Mouse (Mus musculus) 3134 (cell line): Measurements from ENCODE around the gene Rlbp1.

Source experiments
- DNase-seq: peaks from one replicate; pipeline ENCODE4 v3.0.0-alpha.2; 2011; ENCODE audit warnings: low spot score; ENCODE audit not compliant: insufficient read length; ENCODE audit errors: extremely low read depth

The Rlbp1 gene

GRCm38 (mm10) chr7:79376516-79377275 lies 10.2 kb downstream of the Rlbp1 start:
- no peak for DNase-seq

GRCm38 (mm10) chr7:79375594-79375993 lies 11.3 kb downstream of the Rlbp1 start:
- no peak for DNase-seq

DNA sequence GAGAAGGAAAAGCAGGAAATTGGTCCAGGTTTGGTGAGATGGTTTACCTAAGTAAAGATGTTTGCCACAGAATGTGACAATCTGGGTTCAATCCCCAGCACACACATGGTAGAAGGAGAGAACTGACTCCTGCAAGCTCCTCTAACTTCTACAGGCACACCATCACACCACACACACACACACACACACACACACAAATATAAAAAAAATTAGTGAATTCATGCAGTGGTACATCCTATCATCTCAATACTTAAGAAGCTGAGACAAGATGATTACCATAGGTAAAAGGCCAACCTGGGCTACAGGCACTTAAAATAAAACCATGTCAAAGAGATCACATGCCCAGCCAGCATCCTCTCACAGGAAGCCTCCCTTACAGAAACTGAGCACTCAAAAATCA lies 12.8 kb downstream of the Rlbp1 start:
- no peak for DNase-seq

GRCm38 (mm10) chr7:79371321-79371879 lies 15.4 kb downstream of the Rlbp1 start:
- peak; percentile 28 for DNase-seq

DNA sequence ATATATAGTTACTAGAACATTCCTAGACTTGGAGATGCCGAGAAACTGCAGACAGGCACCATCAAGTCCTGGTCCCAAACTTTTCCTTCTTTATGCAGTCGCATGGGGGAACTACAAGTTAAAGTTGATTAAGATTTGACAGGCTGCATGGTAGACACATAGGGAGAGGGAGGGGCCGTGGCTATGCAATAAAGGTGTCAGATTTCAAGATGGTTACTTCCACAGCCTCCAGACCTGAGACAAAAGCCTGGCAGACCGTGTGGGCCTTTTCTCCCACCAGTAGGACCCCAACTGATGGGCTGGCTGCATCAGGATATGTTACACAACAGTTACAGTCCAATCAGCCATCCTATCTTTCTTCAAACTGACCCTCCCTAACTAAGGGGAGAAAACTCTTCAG lies 17.4 kb downstream of the Rlbp1 start:
- DNase-seq: no peak

- no peak for DNase-seq
Measured at GRCm38 (mm10) chr7:79368664-79369063, 18.2 kb downstream of the Rlbp1 start.

GRCm38 (mm10) chr7:79363370-79364043 lies 23.3 kb downstream of the Rlbp1 start:
- DNase-seq: no peak

- no peak for DNase-seq
Measured at GRCm38 (mm10) chr7:79362830-79363229, 24.0 kb downstream of the Rlbp1 start.

GRCm38 (mm10) chr7:79362208-79362607 lies 24.6 kb downstream of the Rlbp1 start:
- no peak for DNase-seq

GRCm38 (mm10) chr7:79360056-79360455 lies 26.8 kb downstream of the Rlbp1 start:
- DNase-seq: no peak

DNA sequence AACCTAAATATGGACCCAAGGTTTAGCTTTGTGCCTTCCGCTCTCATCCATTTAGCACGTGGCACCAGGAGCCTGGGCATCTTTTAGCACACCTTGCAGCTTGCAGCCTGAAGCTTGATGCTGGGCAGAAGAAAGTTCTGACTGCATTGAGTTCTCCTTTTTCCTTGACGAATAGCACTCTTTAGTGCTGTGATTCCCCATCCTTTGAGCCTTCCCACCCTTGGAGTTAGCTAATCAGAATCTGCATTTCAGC lies 27.7 kb downstream of the Rlbp1 start:
- DNase-seq: no peak

DNA sequence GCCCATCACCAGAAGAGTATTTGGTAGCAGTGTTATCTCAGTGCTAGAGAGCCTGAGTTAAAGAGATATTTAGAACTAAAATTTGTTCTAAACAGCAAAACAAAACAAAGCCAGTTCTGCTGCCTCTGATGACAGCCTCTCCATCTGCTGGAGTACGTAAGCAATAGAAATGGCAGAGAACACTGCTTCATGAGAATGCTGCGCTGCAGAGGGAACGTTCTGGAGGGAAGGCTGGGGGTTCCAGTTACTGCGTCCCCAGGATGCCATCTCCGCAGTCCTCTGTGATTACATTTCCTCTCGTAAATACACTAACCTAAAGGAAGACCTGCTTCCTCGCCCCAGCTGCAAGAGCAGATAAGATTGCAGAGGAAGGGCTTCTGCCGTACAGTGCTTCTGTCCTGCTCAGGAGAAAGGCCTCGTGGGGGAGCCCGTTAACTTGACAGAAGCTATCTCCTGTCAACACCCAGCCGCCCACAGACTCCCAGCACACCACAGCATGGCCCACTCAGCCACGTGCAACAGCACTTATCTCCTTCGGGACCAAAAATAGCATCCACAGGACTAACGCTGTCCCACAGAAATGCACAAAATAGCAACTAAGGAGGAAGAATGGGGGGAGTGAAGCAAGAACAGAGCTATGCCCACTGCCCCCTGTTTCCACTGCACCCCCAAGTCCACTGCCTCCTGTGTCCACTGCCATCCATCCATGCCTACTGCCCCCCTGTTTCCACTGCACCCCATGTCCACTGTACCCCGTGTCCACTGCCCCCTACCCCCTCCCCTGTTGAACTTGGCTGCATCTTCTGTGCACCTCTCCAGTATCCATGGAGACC lies 28.3 kb downstream of the Rlbp1 start:
- DNase-seq: no peak

GRCm38 (mm10) chr7:79349738-79350386 lies 37.0 kb downstream of the Rlbp1 start:
- peak; percentile 48 for DNase-seq

GRCm38 (mm10) chr7:79348816-79349215 lies 38.0 kb downstream of the Rlbp1 start:
- no peak for DNase-seq

DNA sequence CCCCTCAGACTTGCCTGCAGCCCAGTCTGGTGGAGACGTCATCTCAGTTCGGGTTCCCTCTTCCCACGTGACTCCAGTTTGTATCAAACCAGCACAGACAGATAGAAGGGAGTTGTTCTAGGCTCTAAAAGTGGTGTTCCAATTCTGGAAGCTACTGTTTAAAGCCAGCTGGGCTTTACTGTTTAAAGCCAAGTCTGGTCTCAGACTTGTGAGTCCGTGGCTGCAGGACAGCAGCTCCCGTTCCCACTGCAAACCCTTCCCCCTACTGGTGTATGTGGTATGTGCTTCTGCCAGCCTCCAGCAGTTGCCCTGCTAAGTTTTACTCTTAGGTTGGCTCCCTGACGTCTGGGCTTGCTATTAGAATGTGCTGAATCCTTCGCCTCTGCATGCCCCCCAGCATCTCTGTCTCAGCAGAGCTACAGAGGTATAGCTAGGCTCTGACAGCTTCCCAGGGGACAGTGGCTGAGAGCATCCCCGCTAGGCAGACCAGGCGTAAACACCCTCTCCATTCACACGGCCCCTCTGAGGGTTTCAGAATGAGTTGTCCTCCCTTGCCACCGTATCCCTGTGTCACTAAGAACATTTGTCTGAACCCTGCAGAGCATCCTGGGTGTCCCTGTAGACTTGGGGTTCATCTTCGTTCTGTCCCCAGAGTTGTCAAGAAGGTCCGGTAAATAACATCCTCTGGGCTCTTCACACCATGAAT lies 39.6 kb downstream of the Rlbp1 start:
- DNase-seq: no peak

- no peak for DNase-seq
Measured at GRCm38 (mm10) chr7:79346555-79347075, 40.2 kb downstream of the Rlbp1 start.

DNA sequence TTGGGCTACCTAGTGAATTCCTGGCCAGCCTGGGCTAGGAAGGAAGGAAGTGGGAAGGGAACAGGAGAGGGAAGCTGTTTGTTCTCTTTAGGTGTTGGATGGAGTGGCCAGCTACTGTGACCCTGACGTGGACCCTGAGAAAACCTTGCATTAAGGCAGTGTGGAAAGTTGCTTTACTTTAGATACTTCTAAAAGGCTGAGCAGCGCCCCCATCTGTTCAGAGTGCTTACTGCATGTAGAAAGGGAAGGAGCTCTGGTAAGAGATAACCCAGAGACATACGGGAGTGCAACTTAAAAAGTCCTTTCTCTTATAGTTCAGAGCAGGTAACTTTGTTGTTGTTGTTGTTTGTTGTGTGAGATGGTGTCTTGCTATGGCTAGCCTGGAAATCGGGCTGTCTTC lies 40.9 kb downstream of the Rlbp1 start:
- no peak for DNase-seq

- DNase-seq: peak; percentile 75
Measured at GRCm38 (mm10) chr7:79336362-79336910, 50.4 kb downstream of the Rlbp1 start.

- no peak for DNase-seq
Measured at GRCm38 (mm10) chr7:79333419-79333818, 53.4 kb downstream of the Rlbp1 start.

DNA sequence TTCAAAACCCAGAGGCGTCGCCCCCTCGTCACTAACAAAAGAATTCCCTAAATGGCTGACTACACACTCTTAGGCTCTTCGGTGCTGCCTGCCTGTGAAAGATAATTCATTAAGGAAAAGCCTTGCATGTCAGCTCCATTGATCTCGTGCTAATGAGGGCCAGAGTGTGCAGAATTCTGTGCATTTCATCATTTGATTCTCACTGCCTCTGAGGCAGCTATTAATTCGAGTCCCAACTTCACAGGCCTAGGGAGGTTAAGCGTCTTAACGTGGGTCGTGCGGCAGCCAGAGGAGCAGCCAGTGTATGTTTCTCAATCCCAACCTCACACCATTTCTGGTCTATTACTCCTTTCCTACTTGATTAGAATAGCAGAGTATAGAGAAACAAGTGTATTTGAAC lies 55.7 kb downstream of the Rlbp1 start:
- DNase-seq: no peak
